Mouse (Mus musculus) embryonic facial prominence, embryonic 13.5 days (tissue): ENCODE measurements at regions not wholly inside any gene's neighbourhood (a gene's known extent, or its start where the extent isn't known, plus 50 kb on each side); places are given as distances from the start of the nearest gene placed in this dataset.
"Not testable (repeated sequence)": the region's sequence is repeated elsewhere in the genome, so short reads cannot be mapped to it uniquely, and the experiment has no call there.

ENCODE experiments used
- ATAC-seq: fragments of 200-750 bp; cut with Nextera tagmentation; 2 replicates; pipeline ENCODE4 v1.8.0; 2017; ENCODE audit warnings: low read depth; ENCODE audit not compliant: insufficient number of reproducible peaks, insufficient read depth, low FRiP score, low TSS enrichment
- H3K27ac ChIP-seq: fragments of 300-500 bp; sonication (generic); 2 replicates; pipeline ENCODE4 v1.5.1; 2015; ENCODE audit warnings: moderate library complexity, mild to moderate bottlenecking, inconsistent platforms
- H3K27me3 ChIP-seq: fragments of 300-500 bp; sonication (generic); 2 replicates; pipeline ENCODE4 v1.6.1; 2015; ENCODE audit warnings: mild to moderate bottlenecking, inconsistent platforms
- H3K36me3 ChIP-seq: fragments of 300-500 bp; sonication (generic); 2 replicates; pipeline ENCODE4 v1.6.1; 2015; ENCODE audit warnings: mild to moderate bottlenecking, inconsistent platforms
- H3K4me1 ChIP-seq: fragments of 300-500 bp; sonication (generic); 2 replicates; pipeline ENCODE4 v1.6.1; 2015; ENCODE audit warnings: inconsistent platforms
- H3K4me2 ChIP-seq: fragments of 300-500 bp; sonication (generic); 2 replicates; pipeline ENCODE4 v1.6.1; 2015; ENCODE audit warnings: moderate library complexity, mild to moderate bottlenecking, inconsistent platforms
- H3K4me3 ChIP-seq: fragments of 300-500 bp; sonication (generic); 2 replicates; pipeline ENCODE4 v1.5.1; 2015; ENCODE audit warnings: mild to moderate bottlenecking, inconsistent platforms
- H3K9ac ChIP-seq: fragments of 300-500 bp; sonication (generic); 2 replicates; pipeline ENCODE4 v1.6.1; 2015; ENCODE audit warnings: mild to moderate bottlenecking, inconsistent platforms
- H3K9me3 ChIP-seq: fragments of 300-500 bp; sonication (generic); 2 replicates; pipeline ENCODE4 v1.6.1; 2016; ENCODE audit warnings: inconsistent platforms
- WGBS: fragments of 180-500 bp; shearing (Covaris S2); methylation state at CpG from one replicate; pipeline ENCODE4 v1.1.7; 2015; ENCODE audit warnings: mixed read lengths; 5-methylcytosine and 5-hydroxymethylcytosine counted together

GRCm38 (mm10) chr8:8973334-8973733 is 283.0 kb upstream of the Arglu1 start:
- 76% methylated on average over 6 of the region's 6 CpGs for WGBS
- no peak overlapping the region for H3K4me2 ChIP-seq
- H3K9ac ChIP-seq: no peak overlapping the region
- no peaks in the 10 kb centered on the region for H3K36me3 ChIP-seq
- H3K4me1 ChIP-seq: peaks cover 18% of the 10 kb centered on the region
- no peak overlapping the region for H3K27ac ChIP-seq
- ATAC-seq: no peak
- no peaks in the 10 kb centered on the region; the same call in 1 of the 2 replicates for H3K27me3 ChIP-seq
- H3K4me3 ChIP-seq: no peak overlapping the region
- no peaks in the 10 kb centered on the region for H3K9me3 ChIP-seq

- Histone ChIP-seq H3K4me1 (peaks cover 25% of the 10 kb centered on the region), H3K9ac (no peak overlapping the region), H3K9me3 (no peaks in the 10 kb centered on the region), H3K27me3 (no peaks in the 10 kb centered on the region), H3K36me3 (no peaks in the 10 kb centered on the region), H3K4me2 (no peak overlapping the region), H3K4me3 (no peak overlapping the region), H3K27ac (no peak overlapping the region)
- no peak for ATAC-seq
- WGBS: 86% methylated on average over 5 of the region's 5 CpGs
Observed at GRCm38 (mm10) chr8:8970776-8971175, 280.5 kb upstream of the Arglu1 start.

GRCm38 (mm10) chr8:8970346-8970745 is 280.0 kb upstream of the Arglu1 start:
- no peaks in the 10 kb centered on the region for H3K27me3 ChIP-seq
- no peak overlapping the region for H3K4me2 ChIP-seq
- 82% methylated on average over 5 of the region's 5 CpGs for WGBS
- peaks cover 30% of the 10 kb centered on the region for H3K4me1 ChIP-seq
- no peak overlapping the region for H3K27ac ChIP-seq
- no peak overlapping the region for H3K4me3 ChIP-seq
- H3K36me3 ChIP-seq: no peaks in the 10 kb centered on the region
- H3K9me3 ChIP-seq: no peaks in the 10 kb centered on the region
- ATAC-seq: no peak
- no peak overlapping the region for H3K9ac ChIP-seq

GRCm38 (mm10) chr8:8969112-8969950 is 279.0 kb upstream of the Arglu1 start:
- Histone ChIP-seq H3K4me2 (peak overlapping the region; percentile 52), H3K4me3 (peak overlapping the region; percentile 13; the same call in 1 of the 2 replicates), H3K9me3 (no peaks in the 10 kb centered on the region), H3K4me1 (peaks cover 30% of the 10 kb centered on the region), H3K9ac (no peak overlapping the region), H3K27me3 (no peaks in the 10 kb centered on the region), H3K36me3 (no peaks in the 10 kb centered on the region), H3K27ac (peak overlapping the region; percentile 71)
- 46% methylated on average over 21 of the region's 21 CpGs for WGBS
- ATAC-seq: peak; percentile 41; the same call in 1 of the 2 replicates

GRCm38 (mm10) chr8:8966658-8967048 is 276.3 kb upstream of the Arglu1 start:
- 68% methylated on average over 1 of the region's 1 CpGs for WGBS
- Histone ChIP-seq H3K27ac (no peak overlapping the region), H3K9ac (no peak overlapping the region), H3K27me3 (no peaks in the 10 kb centered on the region), H3K9me3 (no peaks in the 10 kb centered on the region), H3K4me2 (no peak overlapping the region), H3K4me1 (peaks cover 30% of the 10 kb centered on the region), H3K4me3 (no peak overlapping the region), H3K36me3 (no peaks in the 10 kb centered on the region)
- ATAC-seq: no peak

GRCm38 (mm10) chr8:8965983-8966657 is 275.8 kb upstream of the Arglu1 start:
- no peak overlapping the region for H3K9ac ChIP-seq
- no peaks in the 10 kb centered on the region for H3K27me3 ChIP-seq
- H3K9me3 ChIP-seq: no peaks in the 10 kb centered on the region
- H3K4me3 ChIP-seq: no peak overlapping the region
- no peak for ATAC-seq
- 12% methylated on average over 10 of the region's 10 CpGs for WGBS
- H3K4me2 ChIP-seq: no peak overlapping the region
- no peaks in the 10 kb centered on the region for H3K36me3 ChIP-seq
- H3K27ac ChIP-seq: no peak overlapping the region
- H3K4me1 ChIP-seq: peaks cover 30% of the 10 kb centered on the region

- H3K4me3 ChIP-seq: no peak overlapping the region
- 88% methylated on average over 3 of the region's 3 CpGs for WGBS
Observed at GRCm38 (mm10) chr8:8960221-8960620, 269.9 kb upstream of the Arglu1 start.

GRCm38 (mm10) chr8:8959787-8960093 is 269.4 kb upstream of the Arglu1 start:
- H3K27ac ChIP-seq: no peak overlapping the region
- no peaks in the 10 kb centered on the region for H3K4me1 ChIP-seq
- no peaks in the 10 kb centered on the region for H3K27me3 ChIP-seq
- H3K9me3 ChIP-seq: no peaks in the 10 kb centered on the region
- H3K9ac ChIP-seq: no peak overlapping the region
- ATAC-seq: no peak
- H3K4me2 ChIP-seq: no peak overlapping the region
- H3K36me3 ChIP-seq: no peaks in the 10 kb centered on the region
- H3K4me3 ChIP-seq: no peak overlapping the region
- 33% methylated on average over 1 of the region's 1 CpGs for WGBS

More at GRCm38 (mm10) chr8:8960221-8960620, 269.9 kb upstream of the Arglu1 start:
- no peaks in the 10 kb centered on the region for H3K27me3 ChIP-seq
- no peak overlapping the region for H3K9ac ChIP-seq
- H3K9me3 ChIP-seq: no peaks in the 10 kb centered on the region
- no peaks in the 10 kb centered on the region for H3K36me3 ChIP-seq
- ATAC-seq: no peak
- no peaks in the 10 kb centered on the region for H3K4me1 ChIP-seq
- H3K4me2 ChIP-seq: no peak overlapping the region
- no peak overlapping the region for H3K27ac ChIP-seq

GRCm38 (mm10) chr8:8959021-8959786 is 268.9 kb upstream of the Arglu1 start:
- H3K27ac ChIP-seq: no peak overlapping the region
- no peak for ATAC-seq
- no peaks in the 10 kb centered on the region for H3K4me1 ChIP-seq
- no peak overlapping the region for H3K4me3 ChIP-seq
- H3K9me3 ChIP-seq: no peaks in the 10 kb centered on the region
- WGBS: 78% methylated on average over 8 of the region's 8 CpGs
- H3K36me3 ChIP-seq: no peaks in the 10 kb centered on the region
- no peak overlapping the region for H3K4me2 ChIP-seq
- H3K9ac ChIP-seq: no peak overlapping the region
- H3K27me3 ChIP-seq: no peaks in the 10 kb centered on the region

GRCm38 (mm10) chr8:8958140-8958539 is 267.8 kb upstream of the Arglu1 start:
- WGBS: 80% methylated on average over 8 of the region's 8 CpGs
- not testable (repeated sequence) for ATAC-seq

GRCm38 (mm10) chr8:8952212-8952611 is 261.9 kb upstream of the Arglu1 start:
- WGBS: 19% methylated on average over 4 of the region's 4 CpGs
- Histone ChIP-seq H3K4me1 (peaks cover 31% of the 10 kb centered on the region), H3K4me2 (no peak overlapping the region), H3K4me3 (no peak overlapping the region), H3K9ac (peak overlapping the region; percentile 12; the same call in 1 of the 2 replicates), H3K27ac (peak overlapping the region; percentile 44), H3K9me3 (no peaks in the 10 kb centered on the region), H3K27me3 (no peaks in the 10 kb centered on the region), H3K36me3 (no peaks in the 10 kb centered on the region)
- no peak for ATAC-seq

More at GRCm38 (mm10) chr8:8958140-8958539, 267.8 kb upstream of the Arglu1 start:
- H3K27ac ChIP-seq, H3K4me3 ChIP-seq, H3K27me3 ChIP-seq, H3K36me3 ChIP-seq, H3K9me3 ChIP-seq, H3K4me2 ChIP-seq, H3K4me1 ChIP-seq, H3K9ac ChIP-seq: not testable (repeated sequence)
